Mouse (Mus musculus) thymus, adult 2 months (tissue): Measurements from ENCODE around the gene Fibin.

Experiments
- CTCF ChIP-seq: fragments of 200-500 bp; IDR thresholded peaks from 2 replicates; pipeline ENCODE4 v1.5.1; 2012; ENCODE audit warnings: mild to moderate bottlenecking, control low read depth, low read length, moderate library complexity, borderline replicate concordance; ENCODE audit not compliant: control insufficient read depth, poor library complexity, insufficient read depth; ENCODE audit errors: extremely low read depth
- POLR2A ChIP-seq: fragments of 200-500 bp; IDR thresholded peaks from 2 replicates; pipeline ENCODE4 v1.6.1; 2012; ENCODE audit warnings: mild to moderate bottlenecking, low read length, control low read depth, moderate library complexity; ENCODE audit not compliant: control insufficient read depth, poor library complexity, insufficient read depth; ENCODE audit errors: extremely low read depth

DNA sequence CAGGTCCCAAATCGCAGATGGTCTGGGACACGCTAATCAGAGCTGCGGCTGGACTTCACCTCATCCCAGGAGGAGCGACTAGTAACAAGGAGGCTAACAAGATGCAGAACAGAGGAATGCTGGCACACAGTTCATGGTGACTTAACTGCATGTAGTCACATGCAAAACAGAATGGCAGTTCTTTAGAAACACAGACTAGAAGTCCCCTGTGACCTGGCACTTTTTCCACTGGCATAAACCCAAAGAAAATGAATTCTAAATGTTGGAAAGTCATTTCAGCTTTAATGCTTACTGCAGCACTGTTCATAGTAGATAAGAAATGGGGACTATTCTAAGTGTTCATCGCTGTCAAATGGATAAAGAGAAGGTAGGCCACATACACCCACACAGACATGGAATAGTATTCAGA lies 11.1 kb downstream of the Fibin start:
- TF ChIP-seq POLR2A (no peak), CTCF (no peak)
